Mouse (Mus musculus) urinary bladder, adult 18-20 months (tissue): ENCODE measurements around the gene Aqp9.
"Not testable (repeated sequence)": the region's sequence is repeated elsewhere in the genome, so short reads cannot be mapped to it uniquely, and the experiment has no call there.

Source experiments
- DNase-seq, 2 experiments: peaks; one replicate each; pipeline ENCODE4 v3.0.0; 2022; ENCODE audit warnings: low spot score in 2 of 2, mixed read lengths in 2 of 2

Gene Aqp9

GRCm38 (mm10) chr9:71140205-71140604, 28.3 kb downstream of the Aqp9 start:
- no peak for DNase-seq

GRCm38 (mm10) chr9:71138936-71139335, 29.5 kb downstream of the Aqp9 start:
- DNase-seq = no peak

- no peak for DNase-seq
Observed at GRCm38 (mm10) chr9:71137267-71137945, 31.1 kb downstream of the Aqp9 start.

GRCm38 (mm10) chr9:71135073-71135472, 33.4 kb downstream of the Aqp9 start:
- DNase-seq = no peak

GRCm38 (mm10) chr9:71133190-71133589, 35.3 kb downstream of the Aqp9 start:
- DNase-seq = peak in 1 of 2 experiments; percentile 10

GRCm38 (mm10) chr9:71131822-71132221, 36.7 kb downstream of the Aqp9 start:
- no peak for DNase-seq

GRCm38 (mm10) chr9:71128911-71129310, 39.6 kb downstream of the Aqp9 start:
- peak; percentile 30 to 39 for DNase-seq

- no peak for DNase-seq
Observed at GRCm38 (mm10) chr9:71126205-71126604, 42.3 kb downstream of the Aqp9 start.

GRCm38 (mm10) chr9:71123095-71123494, 45.4 kb downstream of the Aqp9 start:
- DNase-seq = not testable (repeated sequence)

GRCm38 (mm10) chr9:71120924-71121323, 47.6 kb downstream of the Aqp9 start:
- no peak for DNase-seq

- DNase-seq = no peak
Observed at GRCm38 (mm10) chr9:71113166-71113565, 55.3 kb downstream of the Aqp9 start.

GRCm38 (mm10) chr9:71103521-71103920, 65.0 kb downstream of the Aqp9 start:
- DNase-seq = no peak

GRCm38 (mm10) chr9:71094066-71094465, 74.4 kb downstream of the Aqp9 start:
- DNase-seq = no peak

GRCm38 (mm10) chr9:71092038-71092437, 76.4 kb downstream of the Aqp9 start:
- no peak for DNase-seq

- no peak for DNase-seq
Observed at GRCm38 (mm10) chr9:71079201-71079600, 89.3 kb downstream of the Aqp9 start.

- DNase-seq = no peak
Observed at GRCm38 (mm10) chr9:71077251-71077825, 91.1 kb downstream of the Aqp9 start.

GRCm38 (mm10) chr9:71076201-71076648, 92.3 kb downstream of the Aqp9 start:
- DNase-seq = peak in 1 of 2 experiments; percentile 11

- DNase-seq = no peak
Observed at GRCm38 (mm10) chr9:71073831-71074230, 94.7 kb downstream of the Aqp9 start.

GRCm38 (mm10) chr9:71073076-71073475, 95.4 kb downstream of the Aqp9 start:
- DNase-seq = no peak

GRCm38 (mm10) chr9:71072502-71072901, 96.0 kb downstream of the Aqp9 start:
- DNase-seq = no peak

- no peak for DNase-seq
Observed at GRCm38 (mm10) chr9:71071581-71072330, 96.7 kb downstream of the Aqp9 start.

- no peak for DNase-seq
Observed at GRCm38 (mm10) chr9:71070628-71071027, 97.9 kb downstream of the Aqp9 start.
